Mouse (Mus musculus): ENCODE measurements at regions not wholly inside any gene's neighbourhood (a gene's known extent, or its start where the extent isn't known, plus 50 kb on each side); places are given as distances from the start of the nearest gene placed in this dataset.

DNA sequence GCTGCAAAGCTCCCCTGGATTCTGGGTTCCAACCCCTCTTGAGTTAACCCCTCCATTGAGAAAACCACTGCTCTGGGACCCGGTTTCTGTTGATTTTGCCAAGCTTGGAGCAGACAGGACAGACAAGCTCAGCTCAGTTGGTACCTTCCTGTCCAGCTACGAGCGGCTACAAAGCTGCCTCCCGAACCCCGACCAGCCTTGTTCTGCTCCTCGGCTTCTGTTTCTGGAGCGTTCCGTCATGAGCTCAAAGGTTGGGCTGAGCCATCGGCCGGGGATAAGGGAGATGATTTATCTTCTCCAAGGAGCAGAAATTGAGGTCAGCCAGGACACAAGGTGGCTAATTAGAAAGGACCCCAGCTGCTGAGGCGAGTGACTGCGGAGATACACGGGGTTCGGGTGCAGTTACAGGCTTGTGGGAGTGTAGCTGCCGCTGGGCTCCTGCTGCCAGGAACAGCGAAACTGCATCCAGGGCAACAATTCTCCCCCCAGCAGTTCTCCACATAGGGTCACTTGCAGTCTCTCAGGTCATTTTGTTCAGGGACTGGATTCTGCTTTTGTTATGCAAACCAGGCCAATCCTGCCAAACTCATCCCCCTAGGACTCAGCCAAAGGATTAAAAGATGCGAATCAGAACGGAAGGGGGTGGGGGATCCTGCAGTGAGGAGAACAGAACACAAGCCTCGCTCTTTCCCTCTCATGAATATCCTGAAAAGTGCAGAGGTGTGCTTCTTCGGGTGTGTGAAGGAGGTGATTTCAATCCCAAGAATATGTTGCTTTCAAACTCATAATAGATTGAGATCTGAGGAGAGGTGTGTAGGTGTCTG is 50.0 kb upstream of the Tmem132d start:
- DNase-seq (ENCODE audit: low read depth, low spot score): no peak
